Mouse (Mus musculus) embryonic fibroblast, embryonic 13.5 days (primary cell): ENCODE measurements around the gene Btrc. TPM values are rescaled to one million over a fixed set of nuclear protein-coding genes. Genes with fewer than 3 reads are reported as not detected.

Experiments used
- H3K27ac ChIP-seq: 2 replicates; pipeline ENCODE4 v1.5.1; 2012; ENCODE audit warnings: low read length, control low read depth, inconsistent platforms; ENCODE audit not compliant: insufficient read depth
- H3K4me1 ChIP-seq: 2 replicates; pipeline ENCODE4 v1.6.1; 2011; ENCODE audit warnings: low read length; ENCODE audit not compliant: control insufficient read depth, insufficient read depth
- H3K4me3 ChIP-seq: 2 replicates; pipeline ENCODE4 v1.5.1; 2011; ENCODE audit warnings: mild to moderate bottlenecking, control low read depth, low read length; ENCODE audit not compliant: insufficient read depth
- CTCF ChIP-seq: IDR thresholded peaks from 2 replicates; pipeline ENCODE4 v1.5.1; 2011; ENCODE audit warnings: mild to moderate bottlenecking, control low read depth, low read length, moderate library complexity, borderline replicate concordance; ENCODE audit not compliant: insufficient read depth
- POLR2A ChIP-seq: IDR thresholded peaks from 2 replicates; pipeline ENCODE4 v1.6.1; 2011; ENCODE audit warnings: low read depth, mild to moderate bottlenecking, control low read depth, low read length, moderate library complexity
- polyA plus RNA-seq: library from polyadenylated mRNA; stranded (reverse); fragments of >200 nt; gene quantifications from 2 replicates; pipeline ENCODE4 v1.2.4, GENCODE M21; 2011; ENCODE audit warnings: low read depth; ENCODE audit not compliant: missing spikeins, insufficient read length

Btrc gene
- polyA plus RNA-seq, 1 experiment: 33.8 TPM

- no peak overlapping the region for H3K4me3 ChIP-seq
- no peaks in the 10 kb centered on the region; the same call in none of the 2 replicates for H3K4me1 ChIP-seq
- H3K27ac ChIP-seq: no peak overlapping the region
- no peak for TF ChIP-seq CTCF
- TF ChIP-seq POLR2A: no peak
Measured at GRCm38 (mm10) chr19:45489961-45490360, 126.4 kb downstream of the Btrc start.

- H3K4me3 ChIP-seq: no peak overlapping the region
- H3K4me1 ChIP-seq: no peaks in the 10 kb centered on the region; the same call in none of the 2 replicates
- TF ChIP-seq CTCF: no peak
- no peak for TF ChIP-seq POLR2A
- no peak overlapping the region for H3K27ac ChIP-seq
Measured at GRCm38 (mm10) chr19:45491246-45491645, 127.7 kb downstream of the Btrc start.

- H3K4me1 ChIP-seq: no peaks in the 10 kb centered on the region; the same call in none of the 2 replicates
- H3K4me3 ChIP-seq: no peak overlapping the region
- TF ChIP-seq CTCF (no peak), POLR2A (no peak)
- no peak overlapping the region for H3K27ac ChIP-seq
Measured at GRCm38 (mm10) chr19:45494121-45494775, 130.7 kb downstream of the Btrc start.

- no peak overlapping the region for H3K27ac ChIP-seq
- H3K4me3 ChIP-seq: no peak overlapping the region
- no peaks in the 10 kb centered on the region for H3K4me1 ChIP-seq
- TF ChIP-seq CTCF (no peak), POLR2A (no peak)
Measured at GRCm38 (mm10) chr19:45505446-45505845, 141.9 kb downstream of the Btrc start.

GRCm38 (mm10) chr19:45507531-45507930 is 144.0 kb downstream of the Btrc start:
- no peak for TF ChIP-seq CTCF
- TF ChIP-seq POLR2A: no peak
- Histone ChIP-seq H3K27ac (no peak overlapping the region), H3K4me1 (no peaks in the 10 kb centered on the region), H3K4me3 (no peak overlapping the region)

- no peaks in the 10 kb centered on the region for H3K4me1 ChIP-seq
- H3K27ac ChIP-seq: no peak overlapping the region
- TF ChIP-seq POLR2A (no peak), CTCF (no peak)
- H3K4me3 ChIP-seq: no peak overlapping the region
Measured at GRCm38 (mm10) chr19:45510680-45511079, 147.1 kb downstream of the Btrc start.

- Histone ChIP-seq H3K4me3 (no peak overlapping the region), H3K4me1 (no peaks in the 10 kb centered on the region), H3K27ac (no peak overlapping the region)
- no peak for TF ChIP-seq POLR2A
- TF ChIP-seq CTCF: no peak
Measured at GRCm38 (mm10) chr19:45511406-45511805, 147.9 kb downstream of the Btrc start.

- no peak for TF ChIP-seq CTCF
- TF ChIP-seq POLR2A: no peak
- Histone ChIP-seq H3K4me3 (no peak overlapping the region), H3K4me1 (no peaks in the 10 kb centered on the region), H3K27ac (no peak overlapping the region)
Measured at GRCm38 (mm10) chr19:45515341-45515740, 151.8 kb downstream of the Btrc start.

- Histone ChIP-seq H3K4me1 (no peaks in the 10 kb centered on the region), H3K27ac (no peak overlapping the region), H3K4me3 (no peak overlapping the region)
- TF ChIP-seq CTCF (no peak), POLR2A (no peak)
Measured at GRCm38 (mm10) chr19:45516264-45516663, 152.7 kb downstream of the Btrc start.

- no peak for TF ChIP-seq CTCF
- no peak for TF ChIP-seq POLR2A
- H3K4me1 ChIP-seq: no peaks in the 10 kb centered on the region; the same call in 1 of the 2 replicates
Measured at GRCm38 (mm10) chr19:45527382-45527781, 163.8 kb downstream of the Btrc start.

GRCm38 (mm10) chr19:45527931-45528534 is 164.5 kb downstream of the Btrc start:
- H3K4me3 ChIP-seq: no peak overlapping the region
- TF ChIP-seq POLR2A: no peak
- no peak for TF ChIP-seq CTCF
- no peak overlapping the region for H3K27ac ChIP-seq
- H3K4me1 ChIP-seq: no peaks in the 10 kb centered on the region; the same call in 1 of the 2 replicates

More at GRCm38 (mm10) chr19:45527382-45527781, 163.8 kb downstream of the Btrc start:
- H3K4me3 ChIP-seq: no peak overlapping the region
- no peak overlapping the region for H3K27ac ChIP-seq
